Mouse (Mus musculus) central nervous system, embryonic 11.5 days (tissue): Measurements from ENCODE around the gene Ano3. TPM values are rescaled to one million over a fixed set of nuclear protein-coding genes. Genes with fewer than 3 reads are reported as not detected.

Source experiments
- polyA plus RNA-seq: library from polyadenylated mRNA; depleted of rRNA; stranded (reverse); fragments of >200 nt; gene quantifications from 2 replicates; pipeline ENCODE4 v1.2.3, GENCODE M21; 2012; rRNA removed

The Ano3 gene
- 0.49 and 0.62 TPM in 2 replicates for polyA plus RNA-seq

DNA sequence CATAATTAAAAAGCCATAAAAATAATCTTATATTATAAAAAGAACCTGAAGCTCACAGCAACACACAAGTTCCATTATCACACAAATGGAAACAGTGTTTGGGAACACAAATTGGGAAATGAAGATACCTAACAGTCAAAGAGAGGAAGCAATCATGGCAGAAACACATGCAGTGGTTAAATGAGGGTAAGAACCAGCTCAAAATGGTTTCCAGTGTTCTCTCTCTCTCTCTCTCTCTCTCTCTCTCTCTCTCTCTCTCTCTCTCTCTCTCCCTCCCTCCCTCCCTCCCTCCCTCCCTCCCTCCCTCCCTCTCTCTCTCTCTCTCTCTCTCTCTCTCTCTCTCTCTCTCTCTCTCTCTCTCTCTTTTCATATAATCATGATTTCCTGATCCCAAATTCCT is at the start of gene Ano3:
TSS of gene Ano3 (minus strand) at position 101 of the 400 bp plus-strand sequence.

GRCm38 (mm10) chr2:110721290-110721753 is 229.4 kb downstream of the Ano3 start, which contains the start of gene Muc15:
Gene Muc15 (plus strand): TSS chr2:110721340.

Other genes with a start within 250 kb of the Ano3 start
- 0.02 and 0.06 TPM in 2 replicates for gene Muc15, start 229.6 kb downstream of the Ano3 start, polyA plus RNA-seq
- not detected in 2 replicates for gene Gm13941, start 155.1 kb upstream of the Ano3 start, polyA plus RNA-seq
- gene Gm15130, start 202.0 kb upstream of the Ano3 start, polyA plus RNA-seq, result not detected in 2 replicates